Mouse (Mus musculus): ENCODE measurements around the gene Tbxas1.

DNA sequence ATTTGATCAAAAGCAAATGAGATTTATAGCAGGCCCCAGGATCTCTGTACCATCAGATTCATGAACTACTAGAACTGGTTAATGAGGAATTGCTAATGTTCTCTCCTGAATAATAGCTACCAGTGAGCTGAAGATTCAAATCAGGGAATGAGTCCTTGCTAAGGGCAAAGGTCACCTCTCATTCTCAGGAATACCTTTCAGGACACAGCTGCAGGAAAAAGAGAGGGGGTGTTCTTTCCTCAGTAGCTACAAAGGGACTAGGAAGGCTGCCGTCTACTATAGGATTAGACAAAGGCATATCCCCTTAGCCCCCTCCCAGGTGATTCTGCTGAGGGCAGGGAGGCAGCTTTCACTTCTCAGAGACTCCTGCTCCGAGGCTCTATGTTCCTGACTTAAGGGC is 5.1 kb upstream of the Tbxas1 start:
- TF ChIP-seq CTCF (conservative IDR thresholded peaks at IDR 0.05; ENCODE audit: low read length) (no peak), POU5F1 (IDR thresholded peaks at IDR 0.05; ENCODE audit: borderline replicate concordance, low read length) (no peak)
